In genomic region chr4:110213666-110214065, GRCm38 (mm10) we compare ENCODE assay signal across 23 mouse cellular contexts.
DNase-seq lines count a peak whose midpoint lies in the region; ATAC-seq and TF ChIP-seq lines count a peak whose summit lies in the region.
"Had no signal": no experiment of that assay in that cellular context is flagged by ENCODE, and none has a peak within 500 bp of the region (broad histone marks: within the 10 kb centered on the region; RNA-seq: fewer than 3 reads in every experiment).

No protein-coding gene starts in this region.

- no peak overlapping the region for H3K27ac ChIP-seq in heart, embryonic 16.5 days (ENCODE audit: low read length)
- H3K27ac ChIP-seq in midbrain, embryonic 13.5 days, result 0 out of 2 replicates have a peak overlapping the region, but pooled peaks have one; percentile 5
- H3K27ac ChIP-seq in midbrain, embryonic 14.5 days (replicated peaks; ENCODE audit: low read depth, low read length), result no peak overlapping the region
- peak overlapping the region; percentile 14; the same call in 1 of the 2 replicates for H3K27ac ChIP-seq in forebrain, embryonic 15.5 days (replicated peaks)
- H3K27ac ChIP-seq: limb, embryonic 15.5 days; liver, embryonic 14.5 days; midbrain, embryonic 12.5 days; neural tube, embryonic 12.5 days had no signal

- no peaks in the 10 kb centered on the region for H3K27me3 ChIP-seq in heart, embryonic 16.5 days (ENCODE audit: control insufficient read depth, insufficient read depth, low read length)
- H3K27me3 ChIP-seq in midbrain, embryonic 13.5 days, result no peaks in the 10 kb centered on the region
- no peaks in the 10 kb centered on the region for H3K27me3 ChIP-seq in midbrain, embryonic 14.5 days (ENCODE audit: control insufficient read depth, insufficient read depth, low read length)
- no peaks in the 10 kb centered on the region for H3K27me3 ChIP-seq in forebrain, embryonic 15.5 days
- H3K27me3 ChIP-seq: limb, embryonic 15.5 days; midbrain, embryonic 12.5 days; neural tube, embryonic 12.5 days; Patski had no signal

- TF ChIP-seq CTCF in brain, embryonic 14.5 days (IDR thresholded peaks at IDR 0.05; ENCODE audit: borderline replicate concordance, extremely low read depth, insufficient read depth, insufficient read length), result no peak

- no peaks in the 10 kb centered on the region for H3K36me3 ChIP-seq in heart, embryonic 16.5 days (ENCODE audit: control insufficient read depth, insufficient read depth)
- H3K36me3 ChIP-seq in midbrain, embryonic 13.5 days, result peaks cover 61% of the 10 kb centered on the region
- H3K36me3 ChIP-seq in midbrain, embryonic 14.5 days (ENCODE audit: control insufficient read depth, insufficient read depth, low read length), result peaks cover 53% of the 10 kb centered on the region
- H3K36me3 ChIP-seq in forebrain, embryonic 15.5 days, result peaks cover 23% of the 10 kb centered on the region; the same call in 1 of the 2 replicates
- H3K36me3 ChIP-seq: G1E; limb, embryonic 15.5 days had no signal

- peaks cover 13% of the 10 kb centered on the region for H3K4me1 ChIP-seq in heart, embryonic 16.5 days (ENCODE audit: control insufficient read depth, insufficient read depth, low read length)
- H3K4me1 ChIP-seq in midbrain, embryonic 13.5 days (replicated peaks), result peaks cover 42% of the 10 kb centered on the region
- H3K4me1 ChIP-seq in midbrain, embryonic 14.5 days (ENCODE audit: control insufficient read depth, insufficient read depth, low read length), result no peaks in the 10 kb centered on the region; the same call in 1 of the 2 replicates
- peaks cover 38% of the 10 kb centered on the region for H3K4me1 ChIP-seq in forebrain, embryonic 15.5 days
- H3K4me1 ChIP-seq: limb, embryonic 15.5 days had no signal

- 52% methylated on average over 5 of the region's 5 CpGs for WGBS in heart, embryonic 16.5 days
- WGBS in midbrain, embryonic 13.5 days, result 42% methylated on average over 5 of the region's 5 CpGs
- 40% methylated on average over 5 of the region's 5 CpGs for WGBS in midbrain, embryonic 14.5 days
- 31% methylated on average over 5 of the region's 5 CpGs for WGBS in forebrain, embryonic 15.5 days

- no peak overlapping the region for H3K9ac ChIP-seq in heart, embryonic 16.5 days (ENCODE audit: low read length)
- no peak overlapping the region for H3K9ac ChIP-seq in midbrain, embryonic 13.5 days (replicated peaks)
- H3K9ac ChIP-seq in midbrain, embryonic 14.5 days (replicated peaks; ENCODE audit: low read length), result no peak overlapping the region
- no peak overlapping the region for H3K9ac ChIP-seq in forebrain, embryonic 15.5 days (replicated peaks)
- H3K9ac ChIP-seq: limb, embryonic 15.5 days; liver, embryonic 14.5 days; lung, embryonic 14.5 days; midbrain, embryonic 12.5 days; neural tube, embryonic 12.5 days had no signal

- H3K4me3 ChIP-seq in heart, embryonic 16.5 days (ENCODE audit: low read length), result no peak overlapping the region
- no peak overlapping the region for H3K4me3 ChIP-seq in midbrain, embryonic 13.5 days (replicated peaks)
- H3K4me3 ChIP-seq in midbrain, embryonic 14.5 days (replicated peaks; ENCODE audit: low read depth, low read length), result no peak overlapping the region
- H3K4me3 ChIP-seq in forebrain, embryonic 15.5 days, result no peak overlapping the region
- H3K4me3 ChIP-seq: limb, embryonic 15.5 days; midbrain, embryonic 12.5 days; neural tube, embryonic 12.5 days had no signal

- ATAC-seq in heart, embryonic 16.5 days (replicated peaks; ENCODE audit: extremely low read depth, insufficient read depth, low FRiP score), result 0 out of 2 replicates have a peak, but pooled peaks have one; percentile 24
- no peak for ATAC-seq in midbrain, embryonic 13.5 days
- no peak for ATAC-seq in midbrain, embryonic 14.5 days (ENCODE audit: low FRiP score, low TSS enrichment)
- no peak for ATAC-seq in forebrain, embryonic 15.5 days (replicated peaks)
- ATAC-seq in activated CD4-positive, CD25-positive, alpha-beta regulatory T cell, adult 4 months, result no peak
- ATAC-seq: Patski had no signal

- no peaks in the 10 kb centered on the region for H3K9me3 ChIP-seq in heart, embryonic 16.5 days (replicated peaks; ENCODE audit: control insufficient read depth, low read length)
- H3K9me3 ChIP-seq in midbrain, embryonic 13.5 days, result no peaks in the 10 kb centered on the region
- H3K9me3 ChIP-seq in midbrain, embryonic 14.5 days (ENCODE audit: control insufficient read depth, low read length), result no peaks in the 10 kb centered on the region
- no peaks in the 10 kb centered on the region for H3K9me3 ChIP-seq in forebrain, embryonic 15.5 days
- H3K9me3 ChIP-seq: limb, embryonic 15.5 days; midbrain, embryonic 12.5 days; neural tube, embryonic 12.5 days had no signal

- TF ChIP-seq POLR2A in brain, embryonic 14.5 days (IDR thresholded peaks at IDR 0.05; ENCODE audit: borderline replicate concordance, extremely low read depth, insufficient read depth, insufficient read length, poor library complexity, severe bottlenecking), result no peak

- DNase-seq in heart, adult 8-10 months (ENCODE audit: low spot score), result no peak
- DNase-seq in midbrain, embryonic 14.5 days, result no peak
- DNase-seq in brain, embryonic 14.5 days (ENCODE audit: low read depth), result peak; percentile 58
- DNase-seq in kidney, postnatal 14 days, result no peak
- DNase-seq: adrenal gland, adult 2 months; B cell, adult 2 months; cerebellum, adult 11-12 months; cerebellum, postnatal 10 days; gastrocnemius, postnatal 36 days; kidney, adult 8-10 months; kidney, postnatal 10 days; left cerebral cortex, postnatal 4 days had no signal

- H3K4me2 ChIP-seq in heart, embryonic 16.5 days (ENCODE audit: low read depth, low read length), result no peak overlapping the region
- H3K4me2 ChIP-seq in midbrain, embryonic 13.5 days (replicated peaks), result no peak overlapping the region
- H3K4me2 ChIP-seq in midbrain, embryonic 14.5 days (ENCODE audit: low read length), result no peak overlapping the region
- H3K4me2 ChIP-seq in forebrain, embryonic 15.5 days (replicated peaks), result no peak overlapping the region
- H3K4me2 ChIP-seq: limb, embryonic 15.5 days; lung, embryonic 14.5 days; midbrain, embryonic 12.5 days; neural tube, embryonic 12.5 days had no signal

Comparison
In these comparisons a context has a peak if more than half of its experiments do, and no peak if none do; other contexts are left out.
1. H3K27ac ChIP-seq: peak in midbrain, embryonic 13.5 days (single experiment) and forebrain, embryonic 15.5 days (single experiment); none in heart, embryonic 16.5 days (single experiment) and midbrain, embryonic 14.5 days (single experiment).